In genomic region chr10:120061238-120062130, GRCm38 (mm10) we compare ENCODE assay signal across 14 mouse cellular contexts. TPM values are rescaled to one million over a fixed set of nuclear protein-coding genes. Genes with fewer than 3 reads are reported as not detected.
DNase-seq lines count a peak whose midpoint lies in the region; ATAC-seq and TF ChIP-seq lines count a peak whose summit lies in the region.
"Had no signal": no experiment of that assay in that cellular context is flagged by ENCODE, and none has a peak within 500 bp of the region (broad histone marks: within the 10 kb centered on the region; RNA-seq: fewer than 3 reads in every experiment).

No protein-coding gene starts in this region.

- H3K36me3 ChIP-seq in heart, embryonic 12.5 days: peaks cover 9% of the 10 kb centered on the region; the same call in 1 of the 2 replicates
- no peaks in the 10 kb centered on the region for H3K36me3 ChIP-seq in heart, adult 2 months (ENCODE audit: control insufficient read depth, insufficient read depth, low read length)
- H3K36me3 ChIP-seq in lung, postnatal 0 days (ENCODE audit: insufficient read depth, low read length): no peaks in the 10 kb centered on the region
- H3K36me3 ChIP-seq: G1E; liver, embryonic 13.5 days had no signal

- no peak overlapping the region; the same call in 1 of the 2 replicates for H3K27ac ChIP-seq in heart, embryonic 12.5 days (ENCODE audit: poor library complexity, severe bottlenecking)
- no peak overlapping the region for H3K27ac ChIP-seq in heart, adult 2 months
- no peak overlapping the region for H3K27ac ChIP-seq in lung, postnatal 0 days (ENCODE audit: low read length)
- H3K27ac ChIP-seq: hindbrain, embryonic 13.5 days; liver, embryonic 13.5 days; midbrain, embryonic 12.5 days had no signal

- no peak overlapping the region for H3K9ac ChIP-seq in heart, embryonic 12.5 days
- no peak overlapping the region for H3K9ac ChIP-seq in heart, adult 2 months (ENCODE audit: low read depth, low read length)
- H3K9ac ChIP-seq in lung, postnatal 0 days (replicated peaks; ENCODE audit: low read depth): no peak overlapping the region
- H3K9ac ChIP-seq: hindbrain, embryonic 13.5 days; liver, embryonic 13.5 days; midbrain, embryonic 12.5 days had no signal

- peaks cover 9% of the 10 kb centered on the region for H3K9me3 ChIP-seq in heart, embryonic 12.5 days (replicated peaks)
- no peaks in the 10 kb centered on the region for H3K9me3 ChIP-seq in lung, postnatal 0 days (ENCODE audit: low read length)
- H3K9me3 ChIP-seq: hindbrain, embryonic 13.5 days; liver, embryonic 13.5 days; midbrain, embryonic 12.5 days had no signal

- DNase-seq in heart, adult 2 months: no peak
- peak; percentile 5 for DNase-seq in lung, postnatal 0 days (ENCODE audit: low spot score)
- DNase-seq in lung, postnatal 14 days: no peak
- peak; percentile 20 for DNase-seq in WW6 (ENCODE audit: low read depth, low spot score)
- DNase-seq in spleen, adult 18-20 months: no peak
- no peak for DNase-seq in gastrocnemius, postnatal 14 days
- DNase-seq: kidney, adult 2 months; liver, embryonic 13.5 days; right cerebral cortex, adult 18-20 months; thymus, postnatal 4 days had no signal

- no peak for TF ChIP-seq EP300 in heart, adult 2 months (IDR thresholded peaks at IDR 0.05; ENCODE audit: insufficient read depth, low read depth, low read length)
- no peak for TF ChIP-seq EP300 in lung, postnatal 0 days (IDR thresholded peaks at IDR 0.05)

- WGBS in heart, embryonic 12.5 days: 63% methylated on average over 24 of the region's 24 CpGs
- 57% methylated on average over 24 of the region's 24 CpGs for WGBS in heart, adult 2 months
- WGBS in lung, postnatal 0 days: 68% methylated on average over 24 of the region's 24 CpGs

- no peak for TF ChIP-seq POLR2A in heart, adult 2 months (IDR thresholded peaks at IDR 0.05; ENCODE audit: insufficient read depth, low read depth, low read length)

- intact Hi-C loops in heart, adult 2 months (cut with DNase I): no loop called here
- intact Hi-C loops in gastrocnemius, postnatal 14 days (cut with DNase I; ENCODE audit: low total_unique reads): no loop called here

- TF ChIP-seq CTCF in heart, adult 2 months (IDR thresholded peaks at IDR 0.05): no peak
- no peak for TF ChIP-seq CTCF in lung, postnatal 0 days (IDR thresholded peaks at IDR 0.05)

- H3K79me2 ChIP-seq in heart, adult 2 months (replicated peaks; ENCODE audit: control insufficient read depth, insufficient read depth, low read length): no peaks in the 10 kb centered on the region

- peak overlapping the region; percentile 47 for H3K4me2 ChIP-seq in heart, embryonic 12.5 days
- H3K4me2 ChIP-seq in lung, postnatal 0 days (replicated peaks; ENCODE audit: low read depth, low read length): 0 out of 2 replicates have a peak overlapping the region, but pooled peaks have one; percentile 8
- H3K4me2 ChIP-seq: hindbrain, embryonic 13.5 days; liver, embryonic 13.5 days; midbrain, embryonic 12.5 days had no signal

- H3K27me3 ChIP-seq in heart, embryonic 12.5 days (replicated peaks): no peaks in the 10 kb centered on the region
- no peaks in the 10 kb centered on the region for H3K27me3 ChIP-seq in heart, adult 2 months (ENCODE audit: control insufficient read depth, insufficient read depth, low read length)
- H3K27me3 ChIP-seq in lung, postnatal 0 days (replicated peaks; ENCODE audit: insufficient read depth, low read length): no peaks in the 10 kb centered on the region
- H3K27me3 ChIP-seq: hindbrain, embryonic 13.5 days; liver, embryonic 13.5 days; midbrain, embryonic 12.5 days had no signal

- 0 out of 2 replicates have a peak, but pooled peaks have one; percentile 42 for ATAC-seq in heart, embryonic 12.5 days (ENCODE audit: insufficient number of reproducible peaks, low FRiP score)
- ATAC-seq in lung, postnatal 0 days: no peak

- H3K4me3 ChIP-seq in heart, embryonic 12.5 days: peak overlapping the region; percentile 3; the same call in 1 of the 2 replicates
- H3K4me3 ChIP-seq in heart, adult 2 months: no peak overlapping the region
- H3K4me3 ChIP-seq in lung, postnatal 0 days (ENCODE audit: low read depth, low read length): no peak overlapping the region
- H3K4me3 ChIP-seq: hindbrain, embryonic 13.5 days; liver, embryonic 13.5 days; midbrain, embryonic 12.5 days had no signal

- H3K4me1 ChIP-seq in heart, embryonic 12.5 days (replicated peaks): peaks cover 33% of the 10 kb centered on the region
- no peaks in the 10 kb centered on the region for H3K4me1 ChIP-seq in heart, adult 2 months (ENCODE audit: control insufficient read depth, insufficient read depth, low read length)
- H3K4me1 ChIP-seq in lung, postnatal 0 days (ENCODE audit: insufficient read depth, low read depth, low read length): no peaks in the 10 kb centered on the region
- H3K4me1 ChIP-seq: liver, embryonic 13.5 days; midbrain, embryonic 12.5 days had no signal

RNA-seq across cellular contexts. Expression of gene Helb, which starts 51.3 kb away (rescaled TPM):
- polyA plus RNA-seq in heart, embryonic 12.5 days (2016; fragmentation: Nextera tagmentation; extraction: Ambion mirVana): 6.3 and 8.1 TPM in 2 replicates
- total RNA-seq in heart, adult 2 months (2021): 10 to 100 TPM in 1 of 2 experiments, 1 to 10 TPM in 1; 7.7 to 11.0 TPM
- polyA plus RNA-seq in heart, adult 2 months (2012; rRNA removed): 3.7 and 7.1 TPM in 2 replicates
- 2.7 and 3.0 TPM in 2 replicates for polyA plus RNA-seq in lung, postnatal 0 days (2015; fragmentation: Nextera tagmentation; extraction: Ambion mirVana)
- 1 to 10 TPM; 7.2 to 8.4 TPM for total RNA-seq in gastrocnemius, postnatal 14 days (2021)

Comparison
In these comparisons a context has a peak if more than half of its experiments do, and no peak if none do; other contexts are left out.
1. DNase-seq: peak in lung, postnatal 0 days (single experiment) and WW6 (single experiment); none in heart, adult 2 months (0 of 2), lung, postnatal 14 days (single experiment), spleen, adult 18-20 months (0 of 2) and gastrocnemius, postnatal 14 days (single experiment).